Mouse (Mus musculus) liver, adult 2 months (tissue): ENCODE results near the gene Nhlrc4. TPM values are rescaled to one million over a fixed set of nuclear protein-coding genes. Genes with fewer than 3 reads are reported as not detected.

Experiments
- DNase-seq: peaks from one replicate; pipeline ENCODE4 v3.0.0-alpha.2; 2011; ENCODE audit warnings: low read depth, low spot score; ENCODE audit errors: extremely low read depth
- H3K27ac ChIP-seq: fragments of 200-500 bp; replicated peaks from 2 replicates; pipeline ENCODE4 v1.5.1; 2012; ENCODE audit warnings: low read depth, mild to moderate bottlenecking, control low read depth, inconsistent platforms, low read length; ENCODE audit not compliant: insufficient read depth
- H3K27me3 ChIP-seq: fragments of 200-500 bp; 2 replicates; pipeline ENCODE4 v1.6.1; 2012; ENCODE audit warnings: mild to moderate bottlenecking, moderate library complexity, low read length, inconsistent platforms; ENCODE audit not compliant: control insufficient read depth, insufficient read depth
- H3K36me3 ChIP-seq: fragments of 200-500 bp; 2 replicates; pipeline ENCODE4 v1.6.1; 2012; ENCODE audit warnings: low read length, inconsistent platforms; ENCODE audit not compliant: control insufficient read depth, insufficient read depth
- H3K4me1 ChIP-seq: fragments of 200-500 bp; 2 replicates; pipeline ENCODE4 v1.6.1; 2011; ENCODE audit warnings: low read length; ENCODE audit not compliant: control insufficient read depth, insufficient read depth
- H3K4me3 ChIP-seq: fragments of 200-500 bp; 2 replicates; pipeline ENCODE4 v1.5.1; 2011; ENCODE audit warnings: low read depth, mild to moderate bottlenecking, control low read depth, low read length, moderate library complexity; ENCODE audit not compliant: insufficient read depth
- H3K79me2 ChIP-seq: fragments of 200-500 bp; 2 replicates; pipeline ENCODE4 v1.6.1; 2012; ENCODE audit warnings: inconsistent platforms, mild to moderate bottlenecking, low read length, moderate library complexity; ENCODE audit not compliant: control insufficient read depth, insufficient read depth
- H3K9ac ChIP-seq: fragments of 200-500 bp; 2 replicates; pipeline ENCODE4 v1.6.1; 2012; ENCODE audit warnings: low read depth, mild to moderate bottlenecking, control low read depth, inconsistent platforms, low read length
- CTCF ChIP-seq: fragments of 200-500 bp; IDR thresholded peaks from 2 replicates; pipeline ENCODE4 v1.5.1; 2011; ENCODE audit warnings: low read depth, low read length, control low read depth
- POLR2A ChIP-seq: fragments of 200-500 bp; IDR thresholded peaks from 2 replicates; pipeline ENCODE4 v1.6.1; 2011; ENCODE audit warnings: low read length, control low read depth; ENCODE audit not compliant: insufficient read depth; ENCODE audit errors: extremely low read depth
- WGBS: fragments of 180-500 bp; shearing (Covaris S2); methylation state at CpG from one replicate; pipeline ENCODE4 v1.1.7; 2018; 5-methylcytosine and 5-hydroxymethylcytosine counted together
- polyA plus RNA-seq: library from polyadenylated mRNA; depleted of rRNA; stranded (reverse); fragments of >200 nt; gene quantifications from 2 replicates; pipeline ENCODE4 v1.2.3, GENCODE M21; 2012
- total RNA-seq: library from RNA; depleted of rRNA; stranded (reverse); fragments of >200 nt; gene quantifications from 2 replicates; pipeline ENCODE4 v1.2.3, GENCODE M21; 2014

Gene Nhlrc4
- total and polyA plus RNA-seq, 2 experiments = 0.04 to 1.2 TPM

DNA sequence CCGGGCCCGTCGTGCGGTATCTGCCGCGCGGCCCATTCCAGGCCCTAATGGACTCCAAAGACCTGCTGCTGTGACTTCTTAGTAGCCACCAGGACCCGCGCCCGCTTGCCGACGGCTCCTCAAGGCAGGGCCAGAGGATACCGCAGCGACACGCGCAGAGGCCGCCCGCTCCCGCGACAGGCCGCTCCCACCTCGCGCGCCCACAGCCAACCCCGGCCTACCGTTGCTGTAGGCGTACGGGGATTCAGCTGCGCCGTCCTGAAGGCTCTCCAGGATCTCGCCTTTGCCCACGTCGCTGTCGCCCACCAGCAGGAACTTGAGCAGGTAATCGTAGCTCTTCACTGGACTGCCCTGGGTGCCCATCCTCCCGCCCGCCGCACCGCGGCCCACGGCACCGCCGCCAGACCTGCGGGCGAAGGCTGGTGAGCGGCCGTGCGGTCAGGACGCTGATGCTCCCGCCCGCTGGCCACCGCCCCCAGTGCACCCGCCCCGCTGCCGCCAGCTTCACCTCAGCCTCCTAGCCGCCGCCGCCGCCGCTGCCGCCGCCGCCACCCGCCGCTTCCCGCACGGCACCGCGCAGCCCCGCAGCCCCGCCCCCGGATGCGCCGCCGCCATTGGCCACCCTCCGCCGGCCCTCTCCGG lies 25.5 kb downstream of the Nhlrc4 start, which contains the start of gene Rab40c:
Gene Rab40c (minus strand): TSS at position 584 of the 642 bp plus-strand sequence.
- peak; percentile 24 for DNase-seq

GRCm38 (mm10) chr17:25918037-25918750 lies 26.6 kb downstream of the Nhlrc4 start:
- DNase-seq = no peak
- TF ChIP-seq POLR2A = no peak
- TF ChIP-seq CTCF = no peak
- Histone ChIP-seq H3K27me3 (no peaks in the 10 kb centered on the region), H3K9ac (peak overlapping the region; percentile 85), H3K36me3 (no peaks in the 10 kb centered on the region), H3K4me3 (peak overlapping the region; percentile 98), H3K4me1 (peaks cover 26% of the 10 kb centered on the region), H3K27ac (no peak overlapping the region), H3K79me2 (peaks cover 29% of the 10 kb centered on the region)
- WGBS = 82% methylated on average over 9 of the region's 9 CpGs

More for the DNA sequence above, 25.5 kb downstream of the Nhlrc4 start, which contains the start of gene Rab40c:
- WGBS = under 1% methylated on average over 77 of the region's 78 CpGs
- Histone ChIP-seq H3K79me2 (peaks cover 25% of the 10 kb centered on the region), H3K36me3 (no peaks in the 10 kb centered on the region), H3K9ac (peak within 1 kb of the TSS; percentile 85), H3K4me1 (peaks cover 17% of the 10 kb centered on the region), H3K27me3 (no peaks in the 10 kb centered on the region), H3K4me3 (peak within 1 kb of the TSS; percentile 98), H3K27ac (peak within 1 kb of the TSS; percentile 89)
- 0 out of 2 replicates have a peak, but pooled peaks have one; percentile 14 for TF ChIP-seq POLR2A
- no peak for TF ChIP-seq CTCF

DNA sequence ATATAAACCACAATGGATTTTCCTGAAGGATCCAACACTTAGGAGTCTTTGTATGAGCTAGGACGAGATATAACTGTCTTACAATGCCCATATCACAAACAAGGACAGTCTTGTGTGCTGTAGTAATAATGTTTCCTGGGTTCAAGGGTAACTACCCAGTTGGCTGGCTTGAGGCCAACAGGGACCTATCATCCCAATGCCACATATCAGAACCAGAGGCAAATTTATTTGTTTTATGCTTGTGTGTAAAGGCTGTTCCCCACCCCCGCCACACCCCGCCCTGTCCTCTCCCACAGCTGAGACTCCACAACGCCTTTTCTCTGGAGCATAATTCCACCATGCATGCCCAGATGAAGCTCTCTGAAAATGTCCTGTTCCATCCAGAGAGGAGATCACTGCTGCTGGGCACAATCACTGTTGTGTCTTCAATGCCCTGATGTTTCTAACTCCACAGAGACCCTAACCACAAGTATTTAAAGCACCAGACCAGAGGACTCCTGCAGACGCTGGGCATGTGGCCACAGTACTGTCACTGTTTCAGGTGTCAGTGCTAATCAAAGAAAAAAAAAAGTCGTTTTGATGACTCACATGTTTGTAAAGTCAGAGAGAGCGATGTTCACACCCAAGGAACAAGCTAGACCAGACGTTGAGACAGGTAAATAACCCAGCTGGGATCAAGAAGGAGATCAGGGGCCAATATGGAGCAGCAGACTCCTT lies 27.7 kb downstream of the Nhlrc4 start:
- TF ChIP-seq POLR2A (no peak), CTCF (no peak)
- WGBS = 45% methylated on average over 8 of the region's 8 CpGs
- no peaks in the 10 kb centered on the region for H3K36me3 ChIP-seq
- DNase-seq = no peak
- H3K4me1 ChIP-seq = peaks cover 27% of the 10 kb centered on the region
- H3K27ac ChIP-seq = no peak overlapping the region
- H3K4me3 ChIP-seq = no peak overlapping the region
- H3K27me3 ChIP-seq = no peaks in the 10 kb centered on the region
- peaks cover 29% of the 10 kb centered on the region for H3K79me2 ChIP-seq
- H3K9ac ChIP-seq = no peak overlapping the region

GRCm38 (mm10) chr17:25914295-25914694 lies 30.5 kb downstream of the Nhlrc4 start:
- Histone ChIP-seq H3K36me3 (no peaks in the 10 kb centered on the region), H3K79me2 (peaks cover 42% of the 10 kb centered on the region), H3K27me3 (no peaks in the 10 kb centered on the region), H3K4me1 (peaks cover 30% of the 10 kb centered on the region), H3K9ac (no peak overlapping the region), H3K4me3 (no peak overlapping the region), H3K27ac (peak overlapping the region; percentile 11)
- TF ChIP-seq CTCF (no peak), POLR2A (no peak)
- WGBS = 26% methylated on average over 4 of the region's 4 CpGs
- DNase-seq = no peak

- DNase-seq = no peak
- H3K4me3 ChIP-seq = no peak overlapping the region
- TF ChIP-seq CTCF (no peak), POLR2A (no peak)
- peaks cover 40% of the 10 kb centered on the region for H3K79me2 ChIP-seq
- no peaks in the 10 kb centered on the region for H3K27me3 ChIP-seq
- WGBS = 45% methylated on average over 1 of the region's 1 CpGs
- H3K27ac ChIP-seq = peak overlapping the region; percentile 56
- H3K4me1 ChIP-seq = peaks cover 30% of the 10 kb centered on the region
- no peaks in the 10 kb centered on the region for H3K36me3 ChIP-seq
- no peak overlapping the region for H3K9ac ChIP-seq
Measured at GRCm38 (mm10) chr17:25913877-25914275, 30.9 kb downstream of the Nhlrc4 start.
